Mouse (Mus musculus) inflammation-experienced regulatory T-cells, adult 6 months (primary cell): Measurements from ENCODE around the gene Smtnl1. TPM values are rescaled to one million over a fixed set of nuclear protein-coding genes. Genes with fewer than 3 reads are reported as not detected.
"Not testable (repeated sequence)": the region's sequence is repeated elsewhere in the genome, so short reads cannot be mapped to it uniquely, and the experiment has no call there.

Experiments
- ATAC-seq: one replicate; pipeline ENCODE4 v1.8.0; 2017
- polyA plus RNA-seq, 3 experiments: library from polyadenylated mRNA; unstranded; fragments of 100-300 nt; shearing (Covaris generic); gene quantifications; one replicate each; pipeline ENCODE4 v1.2.1; 2017

The Smtnl1 gene
- polyA plus RNA-seq, 3 experiments from 2014 or later: not detected

- no peak for ATAC-seq
Observed at GRCm38 (mm10) chr2:84838593-84838949, 16.1 kb upstream of the Smtnl1 start, which contains the start of gene Slc43a1. Slc43a1 (plus strand) TSS chr2:84838850.

DNA sequence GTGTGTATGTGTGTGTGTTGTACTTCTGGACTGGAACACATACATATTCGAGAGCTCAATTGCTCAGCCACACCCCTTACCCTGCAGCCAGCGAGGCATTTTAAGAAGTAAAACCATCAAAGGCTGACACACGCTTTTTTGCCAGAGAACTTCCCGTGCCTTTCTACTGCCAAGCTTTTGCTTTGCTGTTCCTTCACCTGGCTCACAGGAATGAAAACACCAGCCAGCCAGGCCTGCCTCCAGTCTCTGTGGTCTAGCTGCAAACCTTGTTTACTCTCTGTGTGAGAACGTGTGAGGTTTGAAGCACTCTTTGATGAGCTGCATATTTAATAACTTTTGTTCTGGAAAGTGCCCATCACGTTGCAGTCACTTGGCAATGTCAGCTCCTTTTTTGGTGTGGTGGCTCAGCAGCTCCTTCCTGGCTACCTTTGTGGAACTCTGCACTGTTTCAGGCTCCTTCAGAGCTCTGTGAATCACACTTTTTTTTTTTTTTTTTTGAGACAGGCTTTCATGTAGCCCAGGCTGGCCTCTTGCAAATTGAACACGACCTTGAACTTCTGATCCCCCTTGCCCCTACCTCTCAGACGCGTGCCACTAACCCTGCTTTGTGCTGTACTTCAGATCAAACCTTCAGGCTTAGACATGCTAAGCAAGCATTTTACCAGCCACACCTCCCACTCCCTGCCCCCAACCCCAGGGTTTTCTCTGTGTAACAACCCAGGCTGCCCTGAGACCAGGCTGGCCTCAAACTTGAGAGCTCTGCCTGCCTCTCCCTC is 15.6 kb upstream of the Smtnl1 start:
- ATAC-seq: peak; percentile 59

- ATAC-seq: no peak
Observed at GRCm38 (mm10) chr2:84837107-84837506, 14.7 kb upstream of the Smtnl1 start.

GRCm38 (mm10) chr2:84831666-84832391 is 9.4 kb upstream of the Smtnl1 start:
- peak; percentile 59 for ATAC-seq

DNA sequence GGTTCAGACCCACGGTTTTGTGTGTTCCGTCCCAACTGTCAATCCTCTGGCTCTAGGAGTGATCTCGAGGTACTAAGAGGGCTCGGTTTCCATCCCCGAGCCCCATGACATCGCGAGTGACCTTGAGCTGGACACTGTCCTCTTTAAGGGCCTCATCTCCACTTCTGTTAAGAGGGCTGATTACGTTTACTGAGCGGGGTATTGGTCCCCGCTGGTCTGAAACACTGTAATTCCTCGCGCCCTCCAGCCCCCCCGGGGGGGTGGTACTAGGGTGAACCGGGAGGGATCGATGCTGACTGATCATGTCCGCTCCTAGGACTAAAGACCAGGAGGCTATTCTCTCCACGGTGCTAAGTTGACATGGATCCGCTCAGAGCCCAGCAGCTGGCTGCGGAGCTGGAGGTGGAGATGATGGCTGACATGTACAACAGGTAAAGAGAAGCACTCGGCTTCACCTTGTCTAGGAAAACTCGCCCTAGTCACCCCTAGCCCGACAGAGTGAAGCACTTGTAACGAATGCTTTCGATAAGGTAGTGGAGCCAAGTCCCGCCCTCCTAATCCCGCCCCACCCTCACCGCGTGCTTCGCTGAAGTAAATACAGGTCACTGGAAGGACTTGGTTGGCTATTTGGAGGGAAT is 5.0 kb upstream of the Smtnl1 start:
- no peak for ATAC-seq

DNA sequence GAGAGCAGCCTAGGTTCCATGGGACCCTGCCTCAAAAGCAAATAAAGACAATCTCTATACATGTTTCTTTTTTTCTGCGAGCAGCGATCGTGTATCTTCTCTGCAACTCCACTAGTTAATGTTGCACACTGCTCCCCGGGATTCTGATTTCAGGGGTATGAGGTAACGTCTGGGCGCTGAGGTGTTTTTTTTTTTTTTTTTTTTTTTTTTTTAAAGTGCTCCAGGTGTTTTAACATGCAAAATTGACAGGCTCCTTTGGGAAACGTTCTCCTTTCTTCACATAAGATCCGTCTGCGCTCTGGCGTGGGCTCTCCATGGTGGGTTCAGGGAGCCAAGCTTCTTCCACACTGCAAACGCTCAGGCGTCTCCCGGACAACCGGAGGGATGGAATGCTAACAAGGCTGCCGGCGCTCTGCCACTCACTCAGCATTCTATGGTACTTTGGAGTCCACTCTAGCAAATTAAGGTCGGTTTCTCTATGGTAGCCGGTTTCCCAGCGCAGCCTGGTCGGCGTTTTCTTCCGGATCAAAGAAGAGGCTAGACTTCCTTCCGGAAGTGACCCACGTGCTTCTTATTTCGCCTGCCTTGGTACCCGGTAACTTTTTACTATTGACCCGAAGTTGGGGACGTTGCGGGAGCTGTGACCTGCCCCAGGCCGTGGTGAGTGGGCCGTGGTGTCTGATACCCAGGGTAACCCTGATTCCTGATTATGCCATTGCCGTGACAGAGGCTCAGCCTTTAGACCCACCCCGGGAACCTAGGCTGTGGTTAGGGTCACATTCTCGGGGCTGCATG is 4.2 kb upstream of the Smtnl1 start, which contains the start of gene Timm10:
Gene Timm10 (plus strand): TSS at position 510 of the 795 bp plus-strand sequence.
- ATAC-seq: peak; percentile 87

DNA sequence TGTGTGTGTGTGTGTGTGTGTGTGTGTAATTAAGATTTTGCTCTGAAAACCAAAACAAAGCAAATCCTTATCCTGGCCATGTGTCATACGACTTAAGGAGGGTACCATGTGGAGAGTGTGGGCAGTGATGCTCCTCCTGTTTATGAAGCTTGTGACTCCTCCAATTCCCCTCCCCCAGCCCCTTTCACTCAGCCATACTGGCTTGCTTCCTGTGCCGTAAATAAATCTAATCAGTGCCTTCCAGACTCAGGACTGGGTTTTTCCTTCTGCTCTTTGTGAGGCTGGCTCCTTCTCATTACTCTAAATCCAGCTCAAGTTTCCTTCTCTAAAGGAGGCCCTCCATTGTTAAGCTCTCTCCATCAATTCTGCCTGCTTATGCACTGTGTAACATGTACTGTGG is 785 bp upstream of the Smtnl1 start:
- ATAC-seq: no peak

DNA sequence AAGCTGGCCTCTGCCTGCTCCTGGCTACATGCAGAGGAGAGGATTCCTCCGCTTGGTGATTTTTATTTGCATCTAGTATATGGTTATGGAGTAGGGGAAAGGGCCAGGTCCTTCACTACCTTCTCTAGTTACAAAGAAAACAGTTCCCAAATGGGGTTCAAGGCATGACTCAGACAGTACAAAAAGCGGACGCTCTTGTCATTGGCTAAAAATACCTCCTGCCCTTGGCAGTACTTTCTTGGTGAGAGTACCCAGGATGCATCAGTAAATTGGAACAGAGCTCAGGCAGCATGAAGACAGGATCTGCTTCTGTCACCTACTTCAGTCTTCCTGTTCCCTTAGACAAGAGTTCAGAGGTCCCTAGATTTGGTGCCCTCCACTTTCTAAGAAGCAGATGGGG is 2.6 kb downstream of the Smtnl1 start:
- ATAC-seq: no peak

GRCm38 (mm10) chr2:84812676-84813075 is 9.8 kb downstream of the Smtnl1 start:
- no peak for ATAC-seq

DNA sequence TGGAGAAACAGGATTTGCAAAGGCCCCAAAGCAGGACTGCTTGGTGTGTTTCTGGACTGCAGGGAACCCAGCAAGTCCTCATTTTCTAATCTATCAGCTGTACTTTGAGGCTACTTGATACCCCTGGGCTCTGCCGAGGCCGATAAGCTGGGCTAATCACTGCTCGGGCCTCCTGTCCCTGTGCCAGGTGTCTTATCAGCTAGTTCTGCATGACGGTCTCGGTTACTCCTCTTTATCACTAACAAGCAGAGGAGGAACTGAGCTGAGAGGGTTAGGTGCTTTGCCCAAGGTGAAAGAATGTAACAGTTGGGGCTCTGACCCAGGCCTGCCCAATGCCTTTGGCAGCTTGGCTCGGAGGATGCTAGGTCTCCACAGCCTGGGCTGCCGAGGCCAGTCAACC is 10.6 kb downstream of the Smtnl1 start:
- no peak for ATAC-seq

GRCm38 (mm10) chr2:84810886-84811577 is 11.4 kb downstream of the Smtnl1 start:
- peak; percentile 95 for ATAC-seq

DNA sequence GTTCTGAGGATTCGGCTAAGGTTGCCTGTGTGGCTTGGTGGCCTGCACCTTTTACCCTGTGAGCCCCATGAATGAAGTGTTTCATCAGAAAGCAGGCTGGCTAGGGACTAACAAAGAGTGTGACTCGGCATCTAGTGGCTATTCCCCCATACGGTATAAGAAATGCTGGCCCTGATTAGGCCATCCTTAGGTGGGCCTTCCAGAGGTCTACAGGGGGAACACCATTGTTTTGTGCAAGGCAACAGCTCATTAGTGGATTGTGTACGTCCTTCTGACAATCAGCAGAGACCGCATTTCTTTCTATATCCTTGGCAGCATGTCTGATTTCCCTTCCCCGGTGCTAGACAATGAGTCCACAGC is 11.9 kb downstream of the Smtnl1 start:
- ATAC-seq: no peak

- no peak for ATAC-seq
Observed at GRCm38 (mm10) chr2:84809330-84809729, 13.1 kb downstream of the Smtnl1 start.

- ATAC-seq: no peak
Observed at GRCm38 (mm10) chr2:84806546-84806945, 15.9 kb downstream of the Smtnl1 start.

- no peak for ATAC-seq
Observed at GRCm38 (mm10) chr2:84803963-84804362, 18.5 kb downstream of the Smtnl1 start.

DNA sequence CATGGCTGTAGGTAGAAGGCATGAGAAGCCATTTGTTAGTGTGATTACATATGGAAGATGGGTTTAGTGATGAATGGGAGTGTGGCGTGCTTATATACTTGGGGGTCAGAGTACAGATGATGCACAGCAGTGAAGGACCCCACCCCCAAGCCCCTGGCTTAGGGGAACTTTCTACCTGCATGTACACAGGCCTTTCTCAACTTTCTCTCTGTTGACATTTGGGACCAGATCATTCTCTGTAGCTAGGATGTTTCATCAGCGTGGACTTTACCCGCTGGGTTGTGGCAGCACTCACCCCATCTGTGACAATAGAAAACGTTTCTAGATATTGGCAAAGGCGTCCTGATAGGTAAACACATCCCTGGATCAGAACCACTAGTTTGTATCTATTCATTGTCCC is 21.2 kb downstream of the Smtnl1 start:
- ATAC-seq: not testable (repeated sequence)

DNA sequence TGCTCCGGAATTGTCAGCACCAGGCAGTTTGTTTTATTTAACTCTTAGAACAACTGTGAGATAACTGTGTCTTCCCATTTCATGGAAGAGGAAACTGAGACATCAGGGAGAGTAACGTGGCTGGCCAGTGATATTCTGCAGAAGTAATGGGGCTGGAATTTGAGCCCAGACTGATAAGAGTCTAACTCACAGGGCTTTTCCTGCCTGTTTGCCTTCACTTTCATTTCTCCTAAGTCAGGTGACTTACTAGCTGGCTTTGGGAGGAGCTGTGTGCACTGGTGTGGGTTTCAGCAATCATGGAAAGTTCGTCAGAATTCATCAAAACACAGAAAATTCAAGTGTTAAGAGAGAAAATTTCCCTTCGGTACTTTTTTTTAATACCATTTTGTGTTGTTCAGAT is 22.1 kb downstream of the Smtnl1 start:
- no peak for ATAC-seq

DNA sequence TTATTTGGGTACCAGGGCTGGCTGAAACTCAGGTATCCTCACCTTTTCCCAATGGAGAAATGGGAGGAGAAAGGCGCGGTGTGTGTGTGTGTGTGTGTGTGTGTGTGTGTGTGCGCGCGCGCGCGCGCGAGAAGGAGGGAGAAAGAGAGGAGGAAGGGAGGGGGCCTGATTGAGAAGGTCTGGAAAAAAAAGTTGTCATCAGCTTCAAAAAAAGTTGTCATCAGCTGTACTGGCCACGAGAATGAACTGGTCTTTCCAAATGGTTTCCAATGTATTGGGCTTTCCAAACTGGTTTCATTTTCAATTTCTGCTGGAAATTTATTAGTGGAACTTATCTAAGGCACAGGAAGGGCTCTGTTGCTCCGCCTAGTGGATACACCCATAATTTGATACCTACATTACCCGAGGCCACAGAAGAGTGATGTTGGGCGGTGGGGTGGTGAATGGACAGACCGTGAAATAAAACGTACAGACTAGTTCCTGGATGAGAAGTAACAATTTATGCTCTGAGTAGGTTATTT is 23.4 kb downstream of the Smtnl1 start:
- peak; percentile 89 for ATAC-seq

GRCm38 (mm10) chr2:84798493-84798921 is 23.9 kb downstream of the Smtnl1 start, which contains the start of gene Ube2l6:
Ube2l6 (plus strand) TSS chr2:84798828.
- peak; percentile 19 for ATAC-seq

- peak; percentile 58 for ATAC-seq
Observed at GRCm38 (mm10) chr2:84797833-84798492, 24.5 kb downstream of the Smtnl1 start.

DNA sequence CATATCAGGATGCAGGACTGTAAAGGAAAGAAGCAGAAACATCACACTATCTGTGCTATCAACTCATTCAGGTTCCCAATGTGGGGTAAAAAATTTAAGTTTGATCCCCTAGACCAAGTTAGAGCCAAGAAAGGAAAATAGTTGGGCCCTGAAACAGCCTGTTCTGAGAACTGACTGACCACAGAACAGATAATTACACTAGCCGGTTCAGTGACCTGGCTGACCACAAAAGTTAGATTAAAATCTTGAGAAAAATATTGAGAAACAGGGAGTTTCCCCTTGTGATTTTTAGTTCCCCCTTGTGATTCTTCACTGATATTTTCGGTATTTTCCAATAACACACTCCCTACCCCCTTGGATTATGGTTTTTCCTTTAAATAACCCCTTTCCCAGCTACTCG is 28.6 kb downstream of the Smtnl1 start:
- no peak for ATAC-seq
